Mouse (Mus musculus) telencephalon, adult 2 months (tissue): Measurements from ENCODE around the gene Gm20738.
"Not testable (repeated sequence)": the region's sequence is repeated elsewhere in the genome, so short reads cannot be mapped to it uniquely, and the experiment has no call there.

Source experiments
- DNase-seq: peaks from one replicate; pipeline ENCODE4 v3.0.0-alpha.2; 2011; ENCODE audit warnings: low read depth, low spot score

The Gm20738 gene

GRCm38 (mm10) chrY:37957511-37957910 is at the start of gene Gm20738:
TSS of gene Gm20738 (plus strand) at chrY:37957811.
- DNase-seq: not testable (repeated sequence)
